Mouse (Mus musculus): ENCODE results near the gene Frk.
"Not testable (repeated sequence)": the region's sequence is repeated elsewhere in the genome, so short reads cannot be mapped to it uniquely, and the experiment has no call there.

The Frk gene

DNA sequence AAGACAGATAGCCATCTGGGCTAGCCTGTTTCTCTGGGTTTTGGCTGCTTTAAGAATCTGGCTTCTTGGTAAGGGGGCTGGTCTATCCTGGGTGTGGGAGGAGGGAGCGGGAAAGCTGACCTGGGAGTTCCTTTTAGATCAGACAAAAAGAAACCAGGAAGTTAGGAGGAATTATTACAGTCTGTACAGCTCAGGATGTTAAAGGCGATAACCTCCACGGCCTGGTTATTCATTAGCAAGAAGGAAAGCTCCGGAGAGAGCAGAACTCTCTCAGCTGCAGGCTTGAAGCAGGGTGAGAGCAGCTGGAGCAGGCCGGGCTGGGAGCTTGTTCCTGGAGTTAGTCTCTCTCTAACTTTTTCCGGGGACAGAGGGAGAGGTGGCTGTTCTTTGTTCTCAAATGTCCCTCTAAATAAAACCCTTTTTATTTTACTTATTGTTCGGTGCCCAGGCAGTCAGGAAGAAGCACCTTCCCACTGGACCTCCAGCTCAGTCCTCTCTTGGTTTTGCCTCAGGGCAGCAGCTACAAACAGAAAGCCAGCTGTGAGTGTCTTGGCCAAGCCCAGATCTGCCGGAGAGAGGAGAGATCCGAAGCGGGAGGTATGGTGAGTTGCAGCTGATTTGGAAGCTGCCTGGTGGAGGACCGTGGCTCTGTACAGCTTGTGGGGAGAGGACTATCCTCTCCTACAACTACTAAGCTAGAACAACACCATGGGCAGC lies at the start of gene Frk:
TSS of gene Frk (plus strand) at position 103 of the 717 bp plus-strand sequence.
- no peak for DNase-seq (ENCODE audit: low read depth, low spot score)

DNA sequence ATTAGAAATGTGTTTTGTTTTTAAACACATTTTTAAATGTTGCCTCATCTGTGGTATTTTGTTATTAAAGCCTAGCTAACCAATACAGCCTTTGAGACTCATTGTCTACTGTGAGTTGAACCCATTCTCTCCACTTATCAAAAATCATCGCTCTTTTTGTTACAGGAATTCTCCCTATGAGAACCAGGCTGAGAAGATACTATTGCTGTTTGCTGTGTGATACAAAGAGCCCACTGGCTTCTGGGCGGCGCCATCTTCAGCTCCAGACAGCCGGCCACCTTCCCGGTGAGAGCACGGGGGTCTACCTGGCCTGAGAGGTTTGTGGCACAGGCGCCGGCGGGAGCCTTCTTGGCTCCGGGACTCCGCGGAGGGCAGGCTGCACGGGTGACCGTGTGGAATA lies 49.0 kb upstream of the Frk start:
- DNase-seq (ENCODE audit: low read depth, low spot score) = not testable (repeated sequence)

DNA sequence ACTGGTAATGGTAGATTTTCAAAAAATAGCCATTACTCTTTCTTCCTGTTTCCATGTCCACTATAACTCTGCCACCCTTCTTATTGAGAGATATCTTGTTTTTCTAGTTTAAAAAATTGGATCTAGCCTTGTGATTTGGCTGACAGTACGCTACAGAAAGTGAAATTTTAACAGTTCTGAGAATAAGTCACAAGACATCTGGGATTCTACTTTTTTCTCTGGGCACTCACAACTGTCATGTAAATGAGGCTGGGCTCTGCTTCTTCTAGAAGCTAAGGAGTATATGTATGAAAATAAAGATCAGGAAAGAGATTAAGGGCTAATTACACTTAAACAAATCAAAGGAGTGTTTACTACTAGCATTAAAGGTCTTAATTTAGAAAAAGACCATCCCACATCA lies 33.7 kb upstream of the Frk start:
- DNase-seq (ENCODE audit: low read depth, low spot score) = no peak

DNA sequence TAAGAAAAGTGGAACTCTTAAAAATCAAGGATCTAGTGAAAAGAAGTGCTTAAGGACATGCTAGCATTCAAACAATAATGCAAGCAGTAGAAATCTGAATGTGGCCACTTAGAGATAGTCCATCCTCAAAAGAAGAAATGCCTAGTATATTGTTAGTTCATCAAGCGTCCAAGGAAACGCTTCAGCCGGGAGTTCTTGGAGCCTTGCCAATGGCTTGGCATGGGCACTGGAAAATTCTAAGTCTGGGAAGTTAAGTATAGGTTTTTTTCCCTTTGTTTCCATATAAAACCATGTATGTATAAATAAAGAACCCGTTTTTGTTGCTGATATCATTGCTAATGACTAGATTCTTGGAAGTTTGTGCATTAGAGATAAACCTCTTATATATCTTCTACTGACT lies 21.7 kb upstream of the Frk start:
- DNase-seq (ENCODE audit: low read depth, low spot score) = no peak

DNA sequence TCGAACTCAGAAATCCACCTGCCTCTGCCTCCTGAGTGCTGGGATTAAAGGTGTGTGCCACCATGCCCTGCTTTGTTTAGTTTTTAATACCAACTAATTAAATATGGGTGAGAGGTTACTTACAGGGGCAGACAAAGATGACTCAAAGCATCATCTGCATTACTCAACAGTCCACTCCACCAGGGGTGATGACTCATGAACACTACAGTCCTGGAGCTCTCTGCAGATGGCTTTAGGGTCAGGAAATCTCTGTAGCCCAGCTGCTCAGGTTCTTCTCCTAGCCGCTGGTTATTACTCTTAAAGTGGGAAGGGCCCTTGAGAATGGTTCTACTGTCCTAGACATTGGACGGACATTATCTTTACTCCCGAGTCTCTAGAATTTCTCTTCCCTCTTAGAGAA lies 18.9 kb upstream of the Frk start:
- DNase-seq (ENCODE audit: low read depth, low spot score) = no peak

DNA sequence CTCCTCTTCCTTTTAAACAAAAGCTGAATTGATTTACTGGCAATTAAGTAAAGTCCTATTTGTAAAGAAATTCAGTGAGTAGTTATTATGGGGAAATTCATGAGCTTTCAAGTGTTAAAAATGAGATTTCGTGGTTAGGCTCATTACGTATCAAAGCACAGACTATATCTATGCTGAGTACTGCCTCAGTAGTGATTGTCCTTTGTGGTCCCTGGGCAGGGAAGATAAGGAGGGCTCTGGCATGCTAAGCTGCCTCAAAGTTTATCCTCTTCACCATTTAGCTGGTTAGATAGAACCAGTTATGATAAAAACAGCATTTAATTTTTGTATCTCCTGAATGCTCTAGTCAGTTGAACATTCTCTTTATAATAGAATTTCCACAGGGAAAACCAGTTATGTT lies 14.2 kb upstream of the Frk start:
- DNase-seq (ENCODE audit: low read depth, low spot score) = no peak

DNA sequence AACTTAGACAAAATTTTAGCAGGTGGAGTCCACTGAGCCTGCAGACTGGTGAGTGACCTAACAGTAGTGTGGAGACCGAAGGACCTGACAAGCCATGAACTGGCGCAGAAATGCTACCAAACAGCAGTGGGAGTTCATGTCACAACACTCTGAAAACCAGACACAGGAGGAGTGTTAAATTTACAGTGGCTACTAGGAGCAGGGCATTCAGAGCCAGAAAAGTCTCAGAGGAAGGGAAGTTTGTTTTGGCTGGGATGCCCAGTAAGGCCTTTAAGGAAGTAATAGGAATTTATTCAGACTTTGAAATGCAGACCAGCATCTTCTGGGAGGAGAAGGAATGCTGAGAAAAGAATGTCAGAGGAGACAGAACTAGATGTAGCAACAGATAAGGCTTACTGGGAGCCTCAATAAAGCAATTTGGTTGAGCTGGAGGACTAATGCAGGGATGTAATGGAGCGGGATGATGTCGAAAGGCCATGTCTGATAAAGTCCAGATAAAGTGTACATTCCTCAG lies 3.2 kb upstream of the Frk start:
- DNase-seq (ENCODE audit: low read depth, low spot score) = no peak

DNA sequence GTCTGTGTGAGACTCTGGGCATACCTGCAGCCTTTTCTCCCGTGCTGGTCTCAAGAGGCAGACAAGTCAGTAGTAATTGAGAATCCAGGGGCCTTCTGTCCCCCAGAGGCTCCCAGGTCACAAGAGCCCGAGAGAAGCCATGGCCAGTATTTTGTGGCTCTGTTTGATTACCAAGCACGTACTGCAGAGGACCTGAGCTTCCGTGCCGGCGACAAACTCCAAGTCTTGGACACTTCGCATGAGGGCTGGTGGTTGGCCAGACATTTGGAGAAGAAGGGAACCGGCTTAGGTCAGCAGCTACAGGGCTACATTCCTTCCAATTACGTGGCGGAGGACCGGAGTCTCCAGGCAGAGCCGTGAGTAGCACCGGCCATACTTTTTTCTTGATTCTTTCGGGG lies 814 bp downstream of the Frk start:
- no peak for DNase-seq (ENCODE audit: low read depth, low spot score)

DNA sequence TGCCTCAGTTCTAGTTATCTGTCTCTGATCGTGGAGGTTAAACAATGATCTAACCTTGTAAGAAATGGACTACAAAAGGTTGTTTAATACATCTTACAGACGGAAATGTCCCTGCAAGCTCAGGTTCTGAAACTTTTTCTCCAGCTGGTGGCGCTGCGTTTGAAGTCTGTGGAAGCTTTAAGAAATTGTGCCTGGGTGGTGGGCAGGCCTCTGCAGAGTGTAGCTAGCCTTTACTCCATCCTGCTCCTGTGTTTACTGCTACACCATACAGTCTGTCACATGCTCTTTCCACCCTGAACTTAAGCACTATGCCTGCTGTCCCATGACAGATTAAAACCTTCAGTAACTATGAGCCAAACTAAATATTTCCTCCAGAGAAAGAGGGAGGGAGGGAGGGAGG lies 1.9 kb downstream of the Frk start:
- DNase-seq (ENCODE audit: low read depth, low spot score) = no peak

DNA sequence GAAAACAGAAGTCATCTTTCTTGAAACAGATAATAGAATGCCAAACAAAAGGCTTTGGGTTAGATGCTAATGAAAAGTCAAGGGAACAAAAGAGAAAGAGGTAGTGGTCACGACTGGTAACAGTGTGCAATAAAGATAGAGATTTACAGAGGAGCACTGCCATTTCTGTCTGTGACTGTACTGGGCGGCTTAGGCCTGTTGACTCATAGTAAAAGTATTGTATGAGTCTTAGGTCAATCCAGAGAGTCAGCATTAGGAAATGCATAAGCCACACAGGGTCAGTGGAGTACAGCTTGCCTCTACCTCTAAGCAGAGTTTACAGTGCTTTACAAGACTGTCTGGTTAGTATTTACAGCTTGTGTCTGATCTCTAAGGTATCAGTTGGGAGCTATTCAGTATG lies 24.6 kb downstream of the Frk start:
- DNase-seq (ENCODE audit: low read depth, low spot score) = no peak

DNA sequence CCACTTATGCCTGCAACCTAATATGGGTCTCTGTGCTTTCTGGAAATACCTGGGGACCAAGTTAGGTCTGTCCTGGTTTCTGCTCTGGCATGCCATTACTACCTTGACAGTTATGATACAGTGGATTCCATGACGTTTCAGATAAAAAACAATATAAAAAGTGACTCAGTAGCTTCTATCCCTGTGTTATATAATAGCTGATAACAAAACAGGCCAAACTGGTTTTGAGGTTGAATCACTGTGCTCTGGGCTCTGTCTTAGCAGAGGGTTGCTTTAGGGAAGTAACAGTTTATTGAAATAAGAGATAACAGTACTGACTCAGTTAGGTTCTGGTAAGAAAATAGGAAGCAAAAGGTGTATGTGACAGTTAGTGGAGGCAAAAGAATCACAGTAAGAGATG lies 25.4 kb downstream of the Frk start:
- no peak for DNase-seq (ENCODE audit: low read depth, low spot score)

DNA sequence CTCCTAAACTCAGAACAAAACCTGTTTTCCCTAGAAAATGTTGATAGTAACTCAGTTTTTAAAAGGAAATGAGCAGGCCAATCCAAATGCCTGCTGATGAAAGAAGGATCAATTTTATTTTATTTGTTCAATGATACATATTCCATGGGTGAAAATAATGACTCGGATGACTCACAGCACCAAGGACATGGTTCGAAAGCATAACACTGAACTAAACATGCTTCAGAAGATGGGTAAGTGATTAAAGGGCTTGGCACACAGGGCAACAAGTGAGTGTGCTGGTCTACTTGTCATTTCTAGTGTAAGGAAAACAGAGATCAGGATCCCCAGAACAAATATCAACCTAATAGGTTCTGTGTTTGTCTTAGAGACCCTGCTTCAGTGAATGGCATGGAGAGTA lies 26.1 kb downstream of the Frk start:
- no peak for DNase-seq (ENCODE audit: low read depth, low spot score)

DNA sequence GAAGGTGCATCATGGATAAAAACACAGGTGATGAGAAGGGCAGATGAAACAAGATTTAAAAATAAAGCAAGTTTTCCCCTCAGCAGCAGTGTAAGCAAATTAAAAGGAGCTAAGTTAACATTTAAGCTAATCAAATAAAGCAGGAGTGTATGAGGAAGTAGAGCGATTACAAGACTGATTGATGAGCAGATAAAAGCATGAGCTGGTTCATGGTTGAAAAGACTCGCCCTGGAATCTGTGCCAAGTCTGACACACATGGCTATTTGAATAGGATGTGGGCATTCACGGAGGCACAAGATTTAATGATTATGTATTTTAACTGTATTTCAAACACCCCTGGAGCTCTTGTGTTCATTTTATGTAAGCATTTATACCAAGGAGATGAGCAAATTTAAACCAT lies 28.0 kb downstream of the Frk start:
- DNase-seq (ENCODE audit: low read depth, low spot score) = no peak

DNA sequence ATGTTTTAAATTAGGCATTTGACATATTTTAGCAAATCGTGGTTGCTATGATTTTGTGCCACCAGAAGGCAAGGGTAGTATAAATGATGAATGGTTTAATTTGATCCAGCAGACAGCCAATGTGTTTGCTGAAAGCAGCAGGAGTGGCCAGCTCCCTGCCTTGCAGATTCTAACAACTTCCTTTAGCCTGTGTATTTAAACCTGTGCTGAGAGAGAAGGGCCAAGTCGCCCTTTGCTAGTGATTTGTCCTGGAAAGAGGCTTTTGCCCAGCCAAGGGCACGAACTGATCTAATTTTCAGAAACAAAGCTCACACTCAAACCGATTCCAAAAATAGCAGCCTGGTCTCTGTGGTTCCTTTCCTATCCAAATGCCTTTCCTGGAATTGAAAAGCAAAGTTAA lies 29.4 kb downstream of the Frk start:
- DNase-seq (ENCODE audit: low read depth, low spot score) = no peak

DNA sequence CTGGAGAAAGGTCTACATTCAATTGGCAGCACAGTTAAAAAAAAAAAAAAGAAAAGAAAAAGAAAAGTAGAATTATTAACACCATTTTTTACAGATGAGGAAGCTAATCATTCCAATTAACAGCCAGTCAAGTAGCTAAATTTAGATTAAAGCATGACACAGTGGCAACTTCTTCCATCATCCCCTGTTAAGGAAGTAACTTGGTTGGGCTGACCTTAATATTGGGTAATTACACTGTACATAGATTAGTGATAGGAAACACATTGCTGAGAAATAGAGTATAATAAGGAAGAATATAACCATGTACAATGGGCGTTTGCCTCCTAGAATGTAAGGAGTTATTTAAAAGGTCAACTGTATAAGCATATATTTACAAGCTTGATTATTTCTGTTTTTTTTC lies 42.4 kb downstream of the Frk start:
- DNase-seq (ENCODE audit: low read depth, low spot score) = no peak

DNA sequence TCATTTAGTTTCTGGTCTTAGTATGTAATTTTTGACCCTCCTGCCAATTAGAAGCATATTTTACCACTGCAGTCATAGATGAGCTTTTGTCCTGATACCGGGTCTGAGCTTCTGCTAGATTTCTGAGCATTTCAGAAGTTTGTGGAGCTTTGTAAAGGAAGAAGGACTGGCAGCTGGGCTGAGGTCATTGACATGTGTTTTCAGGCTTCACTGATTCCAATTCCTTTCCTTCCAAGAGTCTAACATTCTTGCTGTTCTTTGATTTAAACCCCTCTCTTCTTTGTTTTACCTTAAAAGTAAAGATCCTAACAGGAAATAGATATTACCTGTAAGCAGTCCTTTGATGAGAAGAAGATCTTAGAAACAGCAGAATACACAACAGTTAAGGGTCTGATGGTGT lies 48.6 kb downstream of the Frk start:
- no peak for DNase-seq (ENCODE audit: low read depth, low spot score)

DNA sequence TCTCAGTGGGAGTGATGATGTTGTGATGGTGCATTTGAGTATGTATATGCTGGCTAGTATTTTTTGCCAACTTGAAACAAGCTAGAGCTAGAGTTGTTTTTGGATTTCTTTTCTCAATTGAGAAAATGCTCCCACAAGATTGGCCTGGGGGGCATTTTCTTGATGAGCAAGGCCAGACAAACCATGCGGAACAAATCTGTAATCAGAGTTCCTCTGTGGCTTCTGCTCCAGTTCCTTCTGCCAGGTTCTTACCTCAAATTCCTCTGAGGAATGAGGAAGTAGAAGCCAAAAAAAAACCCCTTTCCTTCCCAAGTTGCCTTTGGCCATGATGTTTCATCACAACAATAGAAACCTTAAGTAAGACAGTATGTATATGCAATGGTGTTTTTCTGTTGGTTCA lies 49.3 kb downstream of the Frk start:
- DNase-seq (ENCODE audit: low read depth, low spot score) = no peak

DNA sequence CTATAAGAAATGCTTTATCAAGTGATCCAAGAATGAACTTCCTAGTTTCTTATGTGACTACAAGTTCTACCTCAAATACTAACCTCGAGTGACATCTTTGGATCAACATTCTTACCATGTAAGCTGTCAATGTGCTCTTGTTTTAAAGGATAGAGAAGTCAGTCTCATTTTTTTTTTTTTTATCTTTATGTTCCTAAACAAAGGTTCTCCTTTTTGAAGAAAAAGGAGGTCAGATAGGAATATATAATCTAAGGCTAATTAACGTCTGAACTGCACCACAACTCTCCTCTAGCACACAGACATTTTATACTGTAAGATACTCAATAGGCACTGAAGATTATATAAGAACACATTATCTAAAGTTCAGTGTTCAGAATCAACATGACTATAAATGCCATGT lies 57.5 kb downstream of the Frk start:
- no peak for DNase-seq (ENCODE audit: low read depth, low spot score)

DNA sequence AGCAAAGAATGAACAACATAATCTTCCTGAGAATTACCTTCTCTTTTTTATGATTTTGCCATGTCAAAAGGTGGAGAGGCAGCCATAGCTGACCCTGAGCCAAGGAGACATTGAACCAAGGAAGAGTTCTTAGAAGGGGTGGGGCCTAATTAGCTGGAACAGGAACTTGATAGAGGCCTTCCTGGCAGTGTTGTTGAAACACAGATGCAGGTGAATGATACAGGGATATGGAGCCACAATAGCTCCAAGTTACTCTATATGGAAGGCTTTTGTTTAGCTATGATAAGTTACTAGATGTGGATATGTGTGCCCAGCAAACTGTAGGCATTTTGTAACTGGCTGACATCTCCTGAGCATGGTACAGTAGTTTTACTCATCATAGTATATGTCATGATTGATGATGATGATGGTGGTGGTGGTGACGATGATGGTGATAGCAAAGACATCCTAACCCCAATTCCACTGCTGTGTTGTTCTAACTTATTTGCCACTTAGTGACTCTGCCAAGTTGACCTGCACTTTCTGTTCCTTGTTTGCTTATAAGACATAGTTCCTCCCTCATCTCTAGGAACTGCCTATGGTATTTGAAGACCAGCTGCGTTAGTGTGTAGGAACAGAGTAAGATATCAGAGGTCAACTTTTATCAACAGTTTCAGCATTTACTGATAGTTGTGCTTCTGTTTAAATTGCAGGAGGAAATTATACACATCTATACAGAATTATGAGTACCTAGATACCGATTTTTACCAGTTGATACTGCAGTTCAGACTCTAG lies 58.7 kb downstream of the Frk start:
- DNase-seq (ENCODE audit: low read depth, low spot score) = no peak

DNA sequence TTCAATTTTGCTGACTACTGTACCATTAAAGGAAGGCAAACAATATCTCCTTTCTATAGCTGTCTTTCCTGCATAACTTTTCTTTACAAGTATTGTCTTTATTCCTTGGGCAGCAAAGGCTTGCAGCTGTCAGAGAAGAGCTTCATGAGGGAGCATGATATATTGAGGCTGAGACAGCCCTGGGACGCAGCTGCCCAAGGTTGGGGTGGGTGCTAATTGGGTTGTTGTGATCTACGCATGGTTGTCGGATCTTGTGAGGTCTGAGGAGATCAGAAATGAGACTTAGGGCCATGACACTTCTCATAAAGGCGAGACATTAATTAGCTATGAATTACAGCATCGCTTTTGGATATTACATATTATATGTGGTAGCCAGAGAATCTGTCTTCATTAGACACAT lies 67.4 kb downstream of the Frk start:
- no peak for DNase-seq (ENCODE audit: low read depth, low spot score)

DNA sequence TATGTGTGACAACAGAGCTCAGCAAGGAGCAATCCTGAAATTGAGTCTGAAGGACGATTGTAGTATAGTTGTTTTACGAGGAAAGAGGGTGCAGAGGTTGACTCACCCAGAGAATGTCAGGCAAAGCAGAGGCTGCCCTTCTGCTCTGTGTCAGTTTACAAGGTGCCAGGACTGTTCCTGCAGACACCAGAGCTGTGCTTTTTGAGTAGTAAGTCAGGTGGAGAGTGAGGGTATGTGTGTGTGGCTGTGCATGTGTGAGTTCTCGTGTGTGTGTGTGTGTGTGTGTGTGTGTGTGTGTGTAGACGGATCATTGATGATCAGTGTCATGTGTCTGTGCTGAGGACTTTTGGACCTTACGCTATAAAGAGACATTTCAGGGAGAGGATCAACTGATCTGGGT lies 68.4 kb downstream of the Frk start:
- no peak for DNase-seq (ENCODE audit: low read depth, low spot score)

DNA sequence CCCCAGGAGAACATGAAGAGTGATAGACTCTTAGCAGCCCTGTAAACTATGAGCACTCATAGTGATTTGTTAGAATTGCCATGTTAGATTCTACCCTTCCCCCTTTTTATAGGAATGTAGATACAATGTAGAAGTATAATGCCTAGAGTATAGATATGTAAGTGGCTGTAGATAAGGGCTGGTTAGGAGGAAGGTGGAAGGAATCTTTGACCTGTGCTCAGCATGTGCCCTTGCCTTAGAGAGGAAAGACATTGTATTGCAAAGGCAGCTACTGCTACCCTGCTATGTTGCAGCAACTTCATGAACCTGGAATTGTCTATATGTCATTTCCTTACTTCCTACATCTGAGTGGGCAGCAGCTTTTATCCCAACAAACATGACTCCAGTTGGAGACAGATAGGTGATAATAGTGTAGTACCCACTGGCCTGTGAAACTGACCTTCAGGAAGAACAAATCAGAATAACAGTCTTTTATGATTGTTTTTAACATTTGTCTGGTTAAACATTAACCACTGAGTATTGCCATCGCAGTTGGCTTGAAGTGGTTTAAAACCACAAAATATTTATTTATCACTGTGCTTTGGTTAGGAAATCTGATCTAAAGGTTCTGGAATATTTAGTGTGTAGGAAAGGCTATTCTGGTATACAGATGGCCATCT lies 80.4 kb downstream of the Frk start:
- DNase-seq (ENCODE audit: low read depth, low spot score) = no peak

DNA sequence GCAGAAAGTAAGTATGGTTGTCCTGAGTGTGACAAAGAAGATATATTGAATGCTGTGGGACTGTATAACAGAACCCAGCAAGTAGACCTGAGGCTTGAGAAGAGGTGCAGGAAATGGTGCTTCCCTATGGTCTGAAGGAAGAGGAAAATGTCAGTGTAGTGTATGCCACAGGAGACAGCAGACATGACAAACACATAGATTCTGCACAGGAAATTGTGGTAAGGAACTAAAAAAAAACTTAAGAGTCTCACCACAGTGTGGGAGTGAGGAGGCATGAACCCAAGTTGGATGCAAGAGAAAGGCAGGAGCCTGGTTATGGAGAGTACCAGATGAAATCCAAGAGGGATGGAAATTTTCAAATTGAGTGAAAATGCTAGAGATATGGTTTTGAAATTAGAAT lies 132.3 kb downstream of the Frk start:
- no peak for DNase-seq (ENCODE audit: low read depth, low spot score)
